Mouse (Mus musculus): ENCODE measurements around the gene Hist2h2be. TPM values are rescaled to one million over a fixed set of nuclear protein-coding genes. Genes with fewer than 3 reads are reported as not detected.

The Hist2h2be gene
- polyA plus RNA-seq, 1 experiment from 2014 or later: 11.5 TPM

DNA sequence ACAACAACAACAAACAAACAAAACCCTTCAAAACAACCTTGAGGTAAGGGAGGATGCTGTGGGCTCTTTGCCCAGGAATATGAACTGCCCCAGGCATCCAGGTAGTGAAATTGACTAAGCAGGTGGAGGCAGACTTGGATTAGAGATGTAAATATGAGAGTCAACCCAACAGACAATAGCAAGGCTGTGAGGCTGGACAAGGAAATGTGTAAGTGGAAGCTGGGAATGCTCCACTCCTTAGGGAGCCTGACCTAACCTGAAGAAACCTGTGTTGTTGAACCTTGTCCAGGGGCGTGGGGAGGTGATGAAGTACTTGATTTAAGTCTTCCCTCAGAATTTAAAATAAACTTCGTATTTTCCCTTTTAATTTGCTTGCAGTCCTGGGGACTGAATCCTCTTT, 42.0 kb upstream of the Hist2h2be start:
- no peak overlapping the region for H3K9ac ChIP-seq (replicated peaks; ENCODE audit: low read length)
- no peak overlapping the region for H3K27ac ChIP-seq (replicated peaks; ENCODE audit: low read depth, low read length)
- DNase-seq (ENCODE audit: low spot score) (no peak), ATAC-seq (replicated peaks; ENCODE audit: insufficient number of reproducible peaks, low FRiP score, low TSS enrichment, low read depth) (no peak)
- no peaks in the 10 kb centered on the region; the same call in 1 of the 2 replicates for H3K27me3 ChIP-seq (ENCODE audit: control insufficient read depth, insufficient read depth, low read length)
- 91% methylated on average over 2 of the region's 2 CpGs for WGBS
- no peaks in the 10 kb centered on the region for H3K9me3 ChIP-seq (replicated peaks; ENCODE audit: control insufficient read depth, low read length)
- H3K4me2 ChIP-seq (ENCODE audit: low read depth, low read length): no peak overlapping the region
- H3K4me3 ChIP-seq (ENCODE audit: low read depth, low read length): no peak overlapping the region
- peaks cover 2% of the 10 kb centered on the region; the same call in 1 of the 2 replicates for H3K36me3 ChIP-seq (replicated peaks; ENCODE audit: control insufficient read depth, insufficient read depth, low read depth, low read length)
- no peaks in the 10 kb centered on the region for H3K4me1 ChIP-seq (ENCODE audit: control insufficient read depth, insufficient read depth, low read length)

GRCm38 (mm10) chr3:96179531-96179930, 41.4 kb upstream of the Hist2h2be start:
- DNase-seq (ENCODE audit: low spot score): no peak
- H3K9ac ChIP-seq (replicated peaks; ENCODE audit: low read length): no peak overlapping the region
- WGBS: 80% methylated on average over 4 of the region's 4 CpGs
- H3K36me3 ChIP-seq (replicated peaks; ENCODE audit: control insufficient read depth, insufficient read depth, low read depth, low read length): peaks cover 2% of the 10 kb centered on the region; the same call in 1 of the 2 replicates
- H3K9me3 ChIP-seq (replicated peaks; ENCODE audit: control insufficient read depth, low read length): no peaks in the 10 kb centered on the region
- no peak overlapping the region for H3K4me2 ChIP-seq (ENCODE audit: low read depth, low read length)
- no peaks in the 10 kb centered on the region; the same call in 1 of the 2 replicates for H3K27me3 ChIP-seq (ENCODE audit: control insufficient read depth, insufficient read depth, low read length)
- no peak overlapping the region for H3K4me3 ChIP-seq (ENCODE audit: low read depth, low read length)
- H3K4me1 ChIP-seq (ENCODE audit: control insufficient read depth, insufficient read depth, low read length): no peaks in the 10 kb centered on the region
- no peak for ATAC-seq (replicated peaks; ENCODE audit: insufficient number of reproducible peaks, low FRiP score, low TSS enrichment, low read depth)
- no peak overlapping the region for H3K27ac ChIP-seq (replicated peaks; ENCODE audit: low read depth, low read length)

DNA sequence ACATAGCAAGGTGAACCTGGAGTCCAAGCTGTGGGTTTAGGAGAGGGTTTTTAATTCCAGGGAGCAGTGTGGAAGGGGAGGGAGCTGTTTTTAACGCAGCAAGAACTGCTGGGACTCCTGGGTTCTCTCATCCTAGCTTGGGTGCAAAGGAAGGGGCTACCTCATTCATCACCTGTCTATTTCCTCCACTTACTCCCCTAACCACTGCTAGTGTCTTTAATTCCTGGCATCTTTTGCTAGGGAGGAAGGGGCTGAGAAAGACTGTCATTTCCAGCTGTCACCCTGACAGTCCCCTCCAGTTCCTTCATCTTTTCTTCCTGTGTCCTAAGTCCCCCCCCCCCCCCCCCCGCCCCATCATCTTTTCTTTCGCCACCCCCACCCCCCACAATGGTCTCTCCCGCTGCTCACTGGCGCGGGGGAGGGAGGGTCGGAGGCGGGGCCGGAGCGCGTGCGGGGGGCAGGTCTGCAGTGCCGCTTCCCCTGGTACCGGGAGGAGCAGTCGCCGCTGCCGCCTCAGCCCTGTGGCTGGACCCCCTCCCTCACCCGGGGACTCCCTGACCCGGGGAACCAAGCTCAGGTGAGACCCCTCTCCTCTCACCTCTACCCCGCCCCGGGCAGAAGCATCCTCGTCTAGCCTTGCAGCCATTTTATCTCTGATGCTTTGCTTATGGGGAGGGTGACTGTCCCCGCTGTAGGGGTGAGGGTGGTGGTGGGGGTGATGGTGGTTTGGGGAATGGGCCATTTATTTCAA, 40.0 kb upstream of the Hist2h2be start, which contains the start of gene Sv2a:
Gene Sv2a, plus strand, starts transcription at position 425 of the 751 bp plus-strand sequence.
- H3K36me3 ChIP-seq (replicated peaks; ENCODE audit: control insufficient read depth, insufficient read depth, low read depth, low read length): peaks cover 2% of the 10 kb centered on the region; the same call in 1 of the 2 replicates
- H3K9ac ChIP-seq (replicated peaks; ENCODE audit: low read length): peak within 1 kb of the TSS; percentile 71
- peak; percentile 44; the same call in 1 of the 2 replicates for ATAC-seq (replicated peaks; ENCODE audit: insufficient number of reproducible peaks, low FRiP score, low TSS enrichment, low read depth)
- H3K4me2 ChIP-seq (ENCODE audit: low read depth, low read length): peak within 1 kb of the TSS; percentile 90
- peak; percentile 41 for DNase-seq (ENCODE audit: low spot score)
- peak within 1 kb of the TSS; percentile 51 for H3K4me3 ChIP-seq (ENCODE audit: low read depth, low read length)
- no peak within 1 kb of the TSS for H3K27ac ChIP-seq (replicated peaks; ENCODE audit: low read depth, low read length)
- no peaks in the 10 kb centered on the region for H3K4me1 ChIP-seq (ENCODE audit: control insufficient read depth, insufficient read depth, low read length)
- no peaks in the 10 kb centered on the region for H3K9me3 ChIP-seq (replicated peaks; ENCODE audit: control insufficient read depth, low read length)
- H3K27me3 ChIP-seq (ENCODE audit: control insufficient read depth, insufficient read depth, low read length): no peaks in the 10 kb centered on the region; the same call in 1 of the 2 replicates
- WGBS: 1% methylated on average over 11 of the region's 23 CpGs

GRCm38 (mm10) chr3:96181510-96182381, 39.2 kb upstream of the Hist2h2be start:
- 37% methylated on average over 12 of the region's 12 CpGs for WGBS
- Histone ChIP-seq H3K9ac (replicated peaks; ENCODE audit: low read length) (peak overlapping the region; percentile 11; the same call in 1 of the 2 replicates), H3K4me3 (ENCODE audit: low read depth, low read length) (peak overlapping the region; percentile 51), H3K36me3 (replicated peaks; ENCODE audit: control insufficient read depth, insufficient read depth, low read depth, low read length) (no peaks in the 10 kb centered on the region; the same call in 1 of the 2 replicates), H3K27ac (replicated peaks; ENCODE audit: low read depth, low read length) (no peak overlapping the region), H3K9me3 (replicated peaks; ENCODE audit: control insufficient read depth, low read length) (no peaks in the 10 kb centered on the region), H3K27me3 (ENCODE audit: control insufficient read depth, insufficient read depth, low read length) (no peaks in the 10 kb centered on the region; the same call in 1 of the 2 replicates), H3K4me2 (ENCODE audit: low read depth, low read length) (peak overlapping the region; percentile 90), H3K4me1 (ENCODE audit: control insufficient read depth, insufficient read depth, low read length) (no peaks in the 10 kb centered on the region)
- DNase-seq (ENCODE audit: low spot score) (no peak), ATAC-seq (replicated peaks; ENCODE audit: insufficient number of reproducible peaks, low FRiP score, low TSS enrichment, low read depth) (peak; percentile 72; the same call in 1 of the 2 replicates)

- DNase-seq (ENCODE audit: low spot score): no peak
- H3K27ac ChIP-seq (replicated peaks; ENCODE audit: low read depth, low read length): no peak overlapping the region
- H3K27me3 ChIP-seq (ENCODE audit: control insufficient read depth, insufficient read depth, low read length): no peaks in the 10 kb centered on the region; the same call in 1 of the 2 replicates
- ATAC-seq (replicated peaks; ENCODE audit: insufficient number of reproducible peaks, low FRiP score, low TSS enrichment, low read depth): no peak
- 0 out of 2 replicates have a peak overlapping the region, but pooled peaks have one; percentile 11 for H3K9ac ChIP-seq (replicated peaks; ENCODE audit: low read length)
- no peaks in the 10 kb centered on the region; the same call in 1 of the 2 replicates for H3K36me3 ChIP-seq (replicated peaks; ENCODE audit: control insufficient read depth, insufficient read depth, low read depth, low read length)
- H3K4me3 ChIP-seq (ENCODE audit: low read depth, low read length): no peak overlapping the region
- no peaks in the 10 kb centered on the region for H3K4me1 ChIP-seq (ENCODE audit: control insufficient read depth, insufficient read depth, low read length)
- 20% methylated on average over 4 of the region's 4 CpGs for WGBS
- no peak overlapping the region for H3K4me2 ChIP-seq (ENCODE audit: low read depth, low read length)
- H3K9me3 ChIP-seq (replicated peaks; ENCODE audit: control insufficient read depth, low read length): no peaks in the 10 kb centered on the region
Measured at GRCm38 (mm10) chr3:96182382-96182776, 38.5 kb upstream of the Hist2h2be start.

GRCm38 (mm10) chr3:96192977-96193376, 27.9 kb upstream of the Hist2h2be start:
- Histone ChIP-seq H3K4me3 (ENCODE audit: low read depth, low read length) (no peak overlapping the region), H3K27me3 (ENCODE audit: control insufficient read depth, insufficient read depth, low read length) (no peaks in the 10 kb centered on the region), H3K27ac (replicated peaks; ENCODE audit: low read depth, low read length) (no peak overlapping the region), H3K9ac (replicated peaks; ENCODE audit: low read length) (no peak overlapping the region), H3K4me1 (ENCODE audit: control insufficient read depth, insufficient read depth, low read length) (no peaks in the 10 kb centered on the region), H3K4me2 (ENCODE audit: low read depth, low read length) (no peak overlapping the region), H3K9me3 (replicated peaks; ENCODE audit: control insufficient read depth, low read length) (no peaks in the 10 kb centered on the region), H3K36me3 (replicated peaks; ENCODE audit: control insufficient read depth, insufficient read depth, low read depth, low read length) (no peaks in the 10 kb centered on the region)
- DNase-seq (ENCODE audit: low spot score) (no peak), ATAC-seq (replicated peaks; ENCODE audit: insufficient number of reproducible peaks, low FRiP score, low TSS enrichment, low read depth) (no peak)
- 58% methylated on average over 12 of the region's 12 CpGs for WGBS

GRCm38 (mm10) chr3:96194966-96195365, 26.0 kb upstream of the Hist2h2be start:
- WGBS: 86% methylated on average over 10 of the region's 10 CpGs
- Histone ChIP-seq H3K27ac (replicated peaks; ENCODE audit: low read depth, low read length) (no peak overlapping the region), H3K27me3 (ENCODE audit: control insufficient read depth, insufficient read depth, low read length) (no peaks in the 10 kb centered on the region), H3K9me3 (replicated peaks; ENCODE audit: control insufficient read depth, low read length) (no peaks in the 10 kb centered on the region), H3K9ac (replicated peaks; ENCODE audit: low read length) (no peak overlapping the region), H3K36me3 (replicated peaks; ENCODE audit: control insufficient read depth, insufficient read depth, low read depth, low read length) (no peaks in the 10 kb centered on the region), H3K4me2 (ENCODE audit: low read depth, low read length) (no peak overlapping the region), H3K4me1 (ENCODE audit: control insufficient read depth, insufficient read depth, low read length) (no peaks in the 10 kb centered on the region), H3K4me3 (ENCODE audit: low read depth, low read length) (no peak overlapping the region)
- no peak for ATAC-seq (replicated peaks; ENCODE audit: insufficient number of reproducible peaks, low FRiP score, low TSS enrichment, low read depth)
- DNase-seq (ENCODE audit: low spot score): no peak

Measured in embryonic facial prominence, embryonic 11.5 days (tissue).